Mouse (Mus musculus) myocyte (in vitro differentiated cells): ENCODE data around the gene Il7r.

Source experiments
- CEBPB ChIP-seq: IDR thresholded peaks from 2 replicates; pipeline ENCODE4 v1.6.1; 2011; ENCODE audit warnings: mild to moderate bottlenecking, moderate library complexity; ENCODE audit not compliant: poor library complexity, insufficient read depth, severe bottlenecking
- MAX ChIP-seq: IDR thresholded peaks from one replicate; pipeline ENCODE4 v1.6.1; 2011; ENCODE audit warnings: low read depth, mild to moderate bottlenecking, control low read depth
- MYOG ChIP-seq, 3 experiments: IDR thresholded peaks; one replicate each; pipeline ENCODE4 v1.6.1; 2011; ENCODE audit warnings: control low read depth in 2 of 3, low read depth in 2 of 3, mild to moderate bottlenecking in 2 of 3; ENCODE audit not compliant: insufficient read length in 2 of 3, control insufficient read depth in 1 of 3, insufficient read depth in 1 of 3
- POLR2A ChIP-seq: IDR thresholded peaks from one replicate; pipeline ENCODE4 v1.6.1; 2011; ENCODE audit warnings: low read depth, mild to moderate bottlenecking, control low read depth, moderate library complexity; ENCODE audit not compliant: insufficient read length
- POLR2AphosphoS2 ChIP-seq: IDR thresholded peaks from one replicate; pipeline ENCODE4 v1.6.1; 2011; ENCODE audit warnings: low read depth, control low read depth; ENCODE audit not compliant: insufficient read length
- TCF12 ChIP-seq: IDR thresholded peaks from one replicate; pipeline ENCODE4 v1.6.1; 2011; ENCODE audit warnings: mild to moderate bottlenecking, control low read depth; ENCODE audit not compliant: poor library complexity, insufficient read depth, severe bottlenecking
- USF1 ChIP-seq: IDR thresholded peaks from one replicate; pipeline ENCODE4 v1.6.1; 2011; ENCODE audit warnings: low read depth, mild to moderate bottlenecking, control low read depth, moderate library complexity

- TF ChIP-seq POLR2AphosphoS2 (no peak), CEBPB (no peak), TCF12 (no peak), POLR2A (no peak), USF1 (no peak), MAX (no peak), MYOG (IDR thresholded peaks at IDR 0.05; ENCODE audit: control insufficient read depth in 1 of 3, insufficient read depth in 1 of 3, insufficient read length in 2 of 3, low read depth in 2 of 3) (no peak)
Measured at GRCm38 (mm10) chr15:9533356-9533902, 3.5 kb upstream of the Il7r start.
